Mouse (Mus musculus): ENCODE data around the gene Klrb1b.
"Not testable (repeated sequence)": the region's sequence is repeated elsewhere in the genome, so short reads cannot be mapped to it uniquely, and the experiment has no call there.

Gene Klrb1b

GRCm38 (mm10) chr6:128840669-128841068 is 14.5 kb upstream of the Klrb1b start:
- DNase-seq = not testable (repeated sequence)

- DNase-seq = no peak
Measured at GRCm38 (mm10) chr6:128839921-128840320, 13.8 kb upstream of the Klrb1b start.

GRCm38 (mm10) chr6:128839266-128839771 is 13.2 kb upstream of the Klrb1b start:
- peak; percentile 88 to 91 for DNase-seq

- peak; percentile 91 to 94 for DNase-seq
Measured at GRCm38 (mm10) chr6:128838342-128839265, 12.5 kb upstream of the Klrb1b start.

- DNase-seq = no peak
Measured at GRCm38 (mm10) chr6:128837454-128838341, 11.6 kb upstream of the Klrb1b start.

GRCm38 (mm10) chr6:128836955-128837334 is 10.8 kb upstream of the Klrb1b start:
- no peak for DNase-seq

- DNase-seq = no peak
Measured at GRCm38 (mm10) chr6:128836191-128836954, 10.2 kb upstream of the Klrb1b start.

GRCm38 (mm10) chr6:128835571-128835970 is 9.4 kb upstream of the Klrb1b start:
- no peak for DNase-seq

GRCm38 (mm10) chr6:128833046-128833445 is 6.9 kb upstream of the Klrb1b start:
- DNase-seq = no peak

- DNase-seq = no peak
Measured at GRCm38 (mm10) chr6:128829837-128830236, 3.7 kb upstream of the Klrb1b start.

- no peak for DNase-seq
Measured at GRCm38 (mm10) chr6:128826781-128827180, 650 bp upstream of the Klrb1b start.

GRCm38 (mm10) chr6:128818083-128818802 is 7.9 kb downstream of the Klrb1b start:
- DNase-seq = no peak

GRCm38 (mm10) chr6:128808532-128808931 is 17.6 kb downstream of the Klrb1b start:
- peak; percentile 35 to 57 for DNase-seq

GRCm38 (mm10) chr6:128807021-128807420 is 19.1 kb downstream of the Klrb1b start:
- DNase-seq = no peak

- DNase-seq = peak; percentile 48 to 70
Measured at GRCm38 (mm10) chr6:128804823-128805640, 21.1 kb downstream of the Klrb1b start.

- peak; percentile 97 for DNase-seq
Measured at GRCm38 (mm10) chr6:128802999-128803857, 22.9 kb downstream of the Klrb1b start.

- DNase-seq = peak in 1 of 2 experiments; percentile 15
Measured at GRCm38 (mm10) chr6:128802557-128802956, 23.6 kb downstream of the Klrb1b start.

- not testable (repeated sequence) for DNase-seq
Measured at GRCm38 (mm10) chr6:128800696-128801095, 25.4 kb downstream of the Klrb1b start.

- no peak for DNase-seq
Measured at GRCm38 (mm10) chr6:128799896-128800270, 26.2 kb downstream of the Klrb1b start.
